Mouse (Mus musculus) neutrophil, adult 65 days (primary cell): ENCODE measurements around the gene Adrm1. TPM values are rescaled to one million over a fixed set of nuclear protein-coding genes. Genes with fewer than 3 reads are reported as not detected.

Experiments used
- total RNA-seq: library from RNA; stranded (reverse); gene quantifications from 2 replicates; pipeline ENCODE4 v1.2.4, GENCODE M21; 2023

Gene Adrm1
- total RNA-seq: 69.8 and 76.8 TPM in 2 replicates

GRCm38 (mm10) chr2:180170806-180171521, at the start of gene Adrm1:
TSS of gene Adrm1 (plus strand) at chr2:180171485.

Other genes with a start within 250 kb of the Adrm1 start
- gene Taf4, start 194.8 kb upstream of the Adrm1 start, total RNA-seq: 30.3 and 46.5 TPM in 2 replicates
- gene Lsm14b, start 146.5 kb upstream of the Adrm1 start, total RNA-seq: 14.7 and 15.7 TPM in 2 replicates
- gene Psma7, start 129.1 kb upstream of the Adrm1 start, total RNA-seq: 128 and 158 TPM in 2 replicates
- gene Ss18l1, start 129.0 kb upstream of the Adrm1 start, total RNA-seq: 3.4 and 3.8 TPM in 2 replicates
- gene Mtg2, start 100.9 kb upstream of the Adrm1 start, total RNA-seq: 4.6 and 6.9 TPM in 2 replicates
- gene Hrh3, start 67.0 kb upstream of the Adrm1 start, total RNA-seq: not detected in 2 replicates
- gene Osbpl2, start 52.2 kb upstream of the Adrm1 start, total RNA-seq: 69.9 and 77.3 TPM in 2 replicates
- gene Lama5, start 54.4 kb downstream of the Adrm1 start, total RNA-seq: 0.09 and 0.66 TPM in 2 replicates
- 370 and 374 TPM in 2 replicates for gene Rps21, start 85.9 kb downstream of the Adrm1 start, total RNA-seq
- gene Cables2, start 102.0 kb downstream of the Adrm1 start, total RNA-seq: 21.0 and 30.1 TPM in 2 replicates
- gene Rbbp8nl, start 118.4 kb downstream of the Adrm1 start, total RNA-seq: not detected in 2 replicates
- not detected in 2 replicates for gene Gata5, start 163.2 kb downstream of the Adrm1 start, total RNA-seq